Mouse (Mus musculus) heart, embryonic 13.5 days (tissue): ENCODE measurements at regions not wholly inside any gene's neighbourhood (a gene's known extent, or its start where the extent isn't known, plus 50 kb on each side); places are given as distances from the start of the nearest gene placed in this dataset.
"Not testable (repeated sequence)": the region's sequence is repeated elsewhere in the genome, so short reads cannot be mapped to it uniquely, and the experiment has no call there.

Experiments used
- ATAC-seq: fragments of 200-750 bp; cut with Nextera tagmentation; 2 replicates; pipeline ENCODE4 v1.8.0; 2017; ENCODE audit warnings: moderate TSS enrichment; ENCODE audit not compliant: insufficient number of reproducible peaks, low FRiP score, low TSS enrichment; ENCODE audit errors: extremely low read depth
- H3K27ac ChIP-seq: fragments of 300-500 bp; sonication (generic); replicated peaks from 2 replicates; pipeline ENCODE4 v1.5.1; 2015; ENCODE audit warnings: moderate library complexity, mild to moderate bottlenecking, inconsistent platforms
- H3K27me3 ChIP-seq: fragments of 300-500 bp; sonication (generic); replicated peaks from 2 replicates; pipeline ENCODE4 v1.6.1; 2015; ENCODE audit warnings: mild to moderate bottlenecking, inconsistent platforms
- H3K36me3 ChIP-seq: fragments of 300-500 bp; sonication (generic); 2 replicates; pipeline ENCODE4 v1.6.1; 2015; ENCODE audit warnings: mild to moderate bottlenecking, inconsistent platforms
- H3K4me1 ChIP-seq: fragments of 300-500 bp; sonication (generic); 2 replicates; pipeline ENCODE4 v1.6.1; 2015; ENCODE audit warnings: inconsistent platforms
- H3K4me2 ChIP-seq: fragments of 300-500 bp; sonication (generic); 2 replicates; pipeline ENCODE4 v1.6.1; 2015; ENCODE audit warnings: inconsistent platforms, mild to moderate bottlenecking, moderate library complexity
- H3K4me3 ChIP-seq: fragments of 300-500 bp; sonication (generic); 2 replicates; pipeline ENCODE4 v1.5.1; 2015; ENCODE audit warnings: moderate library complexity, mild to moderate bottlenecking, inconsistent platforms
- H3K9ac ChIP-seq: fragments of 300-500 bp; sonication (generic); 2 replicates; pipeline ENCODE4 v1.6.1; 2015; ENCODE audit warnings: inconsistent platforms, mild to moderate bottlenecking, moderate library complexity
- H3K9me3 ChIP-seq: fragments of 300-500 bp; sonication (generic); 2 replicates; pipeline ENCODE4 v1.6.1; 2016; ENCODE audit warnings: inconsistent platforms
- WGBS: fragments of 180-500 bp; shearing (Covaris S2); methylation state at CpG from one replicate; pipeline ENCODE4 v1.1.7; 2015; ENCODE audit warnings: mixed read lengths; 5-methylcytosine and 5-hydroxymethylcytosine counted together

- no peak overlapping the region for H3K4me2 ChIP-seq
- H3K4me1 ChIP-seq = no peaks in the 10 kb centered on the region
- no peaks in the 10 kb centered on the region for H3K27me3 ChIP-seq
- no peaks in the 10 kb centered on the region for H3K36me3 ChIP-seq
- H3K9ac ChIP-seq = no peak overlapping the region
- H3K9me3 ChIP-seq = no peaks in the 10 kb centered on the region
- ATAC-seq = no peak
- WGBS = 72% methylated on average over 2 of the region's 2 CpGs
- no peak overlapping the region for H3K27ac ChIP-seq
- no peak overlapping the region for H3K4me3 ChIP-seq
Measured at GRCm38 (mm10) chr2:78023416-78023815, 77.2 kb upstream of the Cwc22 start.

GRCm38 (mm10) chr2:78022756-78023155, 76.6 kb upstream of the Cwc22 start:
- Histone ChIP-seq H3K4me2 (no peak overlapping the region), H3K27me3 (no peaks in the 10 kb centered on the region), H3K4me3 (no peak overlapping the region), H3K9me3 (no peaks in the 10 kb centered on the region), H3K27ac (no peak overlapping the region), H3K4me1 (no peaks in the 10 kb centered on the region), H3K36me3 (no peaks in the 10 kb centered on the region), H3K9ac (no peak overlapping the region)
- ATAC-seq = no peak
- 68% methylated on average over 4 of the region's 4 CpGs for WGBS

- Histone ChIP-seq H3K9ac (no peak overlapping the region), H3K4me2 (no peak overlapping the region), H3K27me3 (no peaks in the 10 kb centered on the region), H3K4me1 (no peaks in the 10 kb centered on the region), H3K36me3 (no peaks in the 10 kb centered on the region), H3K27ac (no peak overlapping the region), H3K9me3 (no peaks in the 10 kb centered on the region), H3K4me3 (no peak overlapping the region)
- ATAC-seq = no peak
- 36% methylated on average over 5 of the region's 5 CpGs for WGBS
Measured at GRCm38 (mm10) chr2:78021905-78022304, 75.7 kb upstream of the Cwc22 start.

GRCm38 (mm10) chr2:78021356-78021900, 75.3 kb upstream of the Cwc22 start:
- H3K4me3 ChIP-seq = no peak overlapping the region
- no peak overlapping the region for H3K27ac ChIP-seq
- no peak overlapping the region for H3K4me2 ChIP-seq
- no peaks in the 10 kb centered on the region for H3K27me3 ChIP-seq
- H3K9ac ChIP-seq = no peak overlapping the region
- ATAC-seq = no peak
- no peaks in the 10 kb centered on the region for H3K36me3 ChIP-seq
- WGBS = 47% methylated on average over 2 of the region's 2 CpGs
- no peaks in the 10 kb centered on the region for H3K4me1 ChIP-seq
- no peaks in the 10 kb centered on the region for H3K9me3 ChIP-seq

- Histone ChIP-seq H3K36me3 (no peaks in the 10 kb centered on the region), H3K27ac (no peak overlapping the region), H3K9ac (no peak overlapping the region), H3K4me1 (no peaks in the 10 kb centered on the region), H3K9me3 (no peaks in the 10 kb centered on the region), H3K4me2 (no peak overlapping the region), H3K4me3 (no peak overlapping the region), H3K27me3 (no peaks in the 10 kb centered on the region)
- WGBS = 77% methylated on average over 3 of the region's 3 CpGs
- ATAC-seq = no peak
Measured at GRCm38 (mm10) chr2:78020516-78020915, 74.3 kb upstream of the Cwc22 start.

GRCm38 (mm10) chr2:78019916-78020315, 73.7 kb upstream of the Cwc22 start:
- no peaks in the 10 kb centered on the region for H3K36me3 ChIP-seq
- no peak overlapping the region for H3K4me2 ChIP-seq
- no peak for ATAC-seq
- no peak overlapping the region for H3K9ac ChIP-seq
- no peak overlapping the region for H3K4me3 ChIP-seq
- 75% methylated on average over 3 of the region's 3 CpGs for WGBS
- H3K9me3 ChIP-seq = no peaks in the 10 kb centered on the region
- H3K4me1 ChIP-seq = no peaks in the 10 kb centered on the region
- H3K27me3 ChIP-seq = no peaks in the 10 kb centered on the region
- H3K27ac ChIP-seq = no peak overlapping the region

GRCm38 (mm10) chr2:78012441-78012840, 66.3 kb upstream of the Cwc22 start:
- not testable (repeated sequence) for H3K9ac ChIP-seq, H3K36me3 ChIP-seq, H3K27me3 ChIP-seq, H3K4me1 ChIP-seq, H3K27ac ChIP-seq, ATAC-seq, H3K9me3 ChIP-seq, H3K4me2 ChIP-seq, H3K4me3 ChIP-seq
- 93% methylated on average over 6 of the region's 6 CpGs for WGBS

- Histone ChIP-seq H3K27ac (no peak overlapping the region), H3K4me3 (no peak overlapping the region), H3K4me2 (no peak overlapping the region), H3K36me3 (no peaks in the 10 kb centered on the region), H3K27me3 (no peaks in the 10 kb centered on the region), H3K9ac (no peak overlapping the region), H3K9me3 (no peaks in the 10 kb centered on the region), H3K4me1 (no peaks in the 10 kb centered on the region)
- 81% methylated on average over 2 of the region's 2 CpGs for WGBS
- no peak for ATAC-seq
Measured at GRCm38 (mm10) chr2:78011821-78012220, 65.6 kb upstream of the Cwc22 start.

- ATAC-seq = no peak
- Histone ChIP-seq H3K36me3 (no peaks in the 10 kb centered on the region), H3K4me3 (no peak overlapping the region), H3K27me3 (no peaks in the 10 kb centered on the region), H3K27ac (no peak overlapping the region), H3K9ac (no peak overlapping the region), H3K9me3 (no peaks in the 10 kb centered on the region), H3K4me1 (no peaks in the 10 kb centered on the region), H3K4me2 (no peak overlapping the region)
- whole genome bisulfite sequencing = 66% methylated on average over 2 of the region's 2 CpGs
Measured at GRCm38 (mm10) chr2:78011051-78011800, 65.1 kb upstream of the Cwc22 start.

GRCm38 (mm10) chr2:78010066-78010690, 64.0 kb upstream of the Cwc22 start:
- Histone ChIP-seq H3K4me3 (no peak overlapping the region), H3K27ac (no peak overlapping the region), H3K4me2 (no peak overlapping the region), H3K27me3 (no peaks in the 10 kb centered on the region), H3K9me3 (no peaks in the 10 kb centered on the region), H3K36me3 (no peaks in the 10 kb centered on the region), H3K4me1 (no peaks in the 10 kb centered on the region), H3K9ac (no peak overlapping the region)
- WGBS = 86% methylated on average over 5 of the region's 5 CpGs
- ATAC-seq = no peak

- WGBS = 91% methylated on average over 1 of the region's 1 CpGs
- Histone ChIP-seq H3K27ac (no peak overlapping the region), H3K4me1 (no peaks in the 10 kb centered on the region), H3K27me3 (no peaks in the 10 kb centered on the region), H3K4me3 (no peak overlapping the region), H3K36me3 (no peaks in the 10 kb centered on the region), H3K9ac (no peak overlapping the region), H3K9me3 (no peaks in the 10 kb centered on the region), H3K4me2 (no peak overlapping the region)
- no peak for ATAC-seq
Measured at GRCm38 (mm10) chr2:78008094-78008493, 61.9 kb upstream of the Cwc22 start.
